Mouse (Mus musculus): ENCODE results near the gene Ttc7. TPM values are rescaled to one million over a fixed set of nuclear protein-coding genes. Genes with fewer than 3 reads are reported as not detected.
"Not testable (repeated sequence)": the region's sequence is repeated elsewhere in the genome, so short reads cannot be mapped to it uniquely, and the experiment has no call there.

Gene Ttc7
- polyA plus RNA-seq, 1 experiment from 2014 or later: 5.8 TPM

GRCm38 (mm10) chr17:87288131-87288530 is 5.4 kb downstream of the Ttc7 start:
- no peaks in the 10 kb centered on the region for H3K9me3 ChIP-seq
- no peak for ATAC-seq (ENCODE audit: insufficient number of reproducible peaks, insufficient read depth, low FRiP score, low TSS enrichment)
- no peaks in the 10 kb centered on the region for H3K36me3 ChIP-seq
- H3K9ac ChIP-seq: no peak overlapping the region
- H3K27me3 ChIP-seq: peaks cover 42% of the 10 kb centered on the region
- peaks cover 11% of the 10 kb centered on the region; the same call in 1 of the 2 replicates for H3K4me1 ChIP-seq
- no peak overlapping the region for H3K4me2 ChIP-seq (replicated peaks)
- WGBS: 29% methylated on average over 12 of the region's 12 CpGs
- no peak overlapping the region for H3K27ac ChIP-seq
- H3K4me3 ChIP-seq: no peak overlapping the region

GRCm38 (mm10) chr17:87289367-87289766 is 6.7 kb downstream of the Ttc7 start:
- 75% methylated on average over 5 of the region's 5 CpGs for WGBS
- no peak overlapping the region for H3K4me2 ChIP-seq (replicated peaks)
- H3K4me1 ChIP-seq: peaks cover 8% of the 10 kb centered on the region; the same call in 1 of the 2 replicates
- no peaks in the 10 kb centered on the region for H3K36me3 ChIP-seq
- no peaks in the 10 kb centered on the region for H3K9me3 ChIP-seq
- H3K27ac ChIP-seq: no peak overlapping the region
- ATAC-seq (ENCODE audit: insufficient number of reproducible peaks, insufficient read depth, low FRiP score, low TSS enrichment): no peak
- no peak overlapping the region for H3K4me3 ChIP-seq
- peaks cover 34% of the 10 kb centered on the region for H3K27me3 ChIP-seq
- no peak overlapping the region for H3K9ac ChIP-seq

DNA sequence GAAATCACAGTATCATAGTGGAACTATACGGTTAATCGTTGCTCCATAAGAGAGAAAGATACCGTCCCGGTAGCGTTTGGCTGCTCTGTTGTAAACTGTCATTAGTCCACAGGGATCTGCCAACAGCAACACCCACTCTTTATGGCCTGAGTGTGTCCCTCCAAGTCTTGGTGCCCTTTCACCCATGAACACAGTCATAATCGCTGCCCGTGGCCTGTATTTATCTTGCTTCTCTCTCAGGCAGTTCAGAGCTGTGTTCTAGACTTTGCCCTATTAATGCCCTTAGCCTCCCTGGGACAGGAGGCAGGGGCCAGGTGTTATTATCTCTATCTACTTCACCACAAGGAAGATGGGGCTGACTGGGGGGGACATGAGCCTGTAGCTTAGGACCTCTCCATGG is 8.4 kb downstream of the Ttc7 start:
- H3K36me3 ChIP-seq: no peaks in the 10 kb centered on the region
- no peak overlapping the region for H3K27ac ChIP-seq
- 93% methylated on average over 7 of the region's 7 CpGs for WGBS
- no peaks in the 10 kb centered on the region for H3K9me3 ChIP-seq
- ATAC-seq (ENCODE audit: insufficient number of reproducible peaks, insufficient read depth, low FRiP score, low TSS enrichment): no peak
- H3K9ac ChIP-seq: no peak overlapping the region
- no peak overlapping the region for H3K4me3 ChIP-seq
- no peak overlapping the region for H3K4me2 ChIP-seq (replicated peaks)
- peaks cover 20% of the 10 kb centered on the region; the same call in 1 of the 2 replicates for H3K27me3 ChIP-seq
- peaks cover 7% of the 10 kb centered on the region; the same call in 1 of the 2 replicates for H3K4me1 ChIP-seq

- Histone ChIP-seq H3K27me3 (peaks cover 18% of the 10 kb centered on the region; the same call in 1 of the 2 replicates), H3K36me3 (no peaks in the 10 kb centered on the region), H3K4me1 (0 out of 2 replicates have a peak, but pooled peaks cover 3% of the 10 kb centered on the region), H3K27ac (no peak overlapping the region), H3K4me3 (no peak overlapping the region), H3K4me2 (replicated peaks) (no peak overlapping the region), H3K9me3 (no peaks in the 10 kb centered on the region), H3K9ac (no peak overlapping the region)
- 86% methylated on average over 5 of the region's 5 CpGs for WGBS
- ATAC-seq (ENCODE audit: insufficient number of reproducible peaks, insufficient read depth, low FRiP score, low TSS enrichment): no peak
These were observed 9.1 kb downstream of the Ttc7 start for GRCm38 (mm10) chr17:87291782-87292181.

DNA sequence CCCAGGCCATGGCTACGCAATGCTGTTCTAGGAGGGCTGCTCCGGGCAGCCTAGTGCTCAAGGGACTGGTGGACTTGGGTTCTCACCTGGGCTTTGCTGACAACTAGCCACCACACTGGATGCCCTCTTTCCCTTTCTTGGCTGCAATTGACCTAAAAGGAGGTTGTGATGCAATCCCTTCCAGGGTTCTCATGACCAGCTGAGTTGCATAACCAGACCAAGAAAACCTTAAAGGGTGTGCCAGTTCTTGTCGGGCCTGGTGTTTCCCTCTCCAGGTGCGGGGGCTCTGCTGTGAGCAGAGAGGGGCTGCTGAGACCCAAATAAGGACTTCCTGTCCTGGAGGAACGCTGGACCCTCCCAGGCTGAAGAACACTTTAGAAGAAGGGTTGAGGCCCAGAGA is 10.4 kb downstream of the Ttc7 start:
- H3K4me3 ChIP-seq: no peak overlapping the region
- 85% methylated on average over 5 of the region's 5 CpGs for whole genome bisulfite sequencing
- H3K36me3 ChIP-seq: no peaks in the 10 kb centered on the region
- H3K9ac ChIP-seq: no peak overlapping the region
- H3K4me2 ChIP-seq (replicated peaks): no peak overlapping the region
- H3K9me3 ChIP-seq: no peaks in the 10 kb centered on the region
- H3K27me3 ChIP-seq: peaks cover 5% of the 10 kb centered on the region; the same call in 1 of the 2 replicates
- ATAC-seq (ENCODE audit: insufficient number of reproducible peaks, insufficient read depth, low FRiP score, low TSS enrichment): no peak
- no peak overlapping the region for H3K27ac ChIP-seq
- H3K4me1 ChIP-seq: 0 out of 2 replicates have a peak, but pooled peaks cover under 1% of the 10 kb centered on the region

- Histone ChIP-seq H3K27ac (no peak overlapping the region), H3K4me1 (peaks cover 5% of the 10 kb centered on the region; the same call in 1 of the 2 replicates), H3K9me3 (no peaks in the 10 kb centered on the region), H3K36me3 (no peaks in the 10 kb centered on the region), H3K27me3 (no peaks in the 10 kb centered on the region), H3K4me3 (no peak overlapping the region), H3K4me2 (replicated peaks) (no peak overlapping the region), H3K9ac (no peak overlapping the region)
- WGBS: 84% methylated on average over 7 of the region's 7 CpGs
- ATAC-seq (ENCODE audit: insufficient number of reproducible peaks, insufficient read depth, low FRiP score, low TSS enrichment): no peak
These were observed 13.1 kb downstream of the Ttc7 start for GRCm38 (mm10) chr17:87295738-87296137.

DNA sequence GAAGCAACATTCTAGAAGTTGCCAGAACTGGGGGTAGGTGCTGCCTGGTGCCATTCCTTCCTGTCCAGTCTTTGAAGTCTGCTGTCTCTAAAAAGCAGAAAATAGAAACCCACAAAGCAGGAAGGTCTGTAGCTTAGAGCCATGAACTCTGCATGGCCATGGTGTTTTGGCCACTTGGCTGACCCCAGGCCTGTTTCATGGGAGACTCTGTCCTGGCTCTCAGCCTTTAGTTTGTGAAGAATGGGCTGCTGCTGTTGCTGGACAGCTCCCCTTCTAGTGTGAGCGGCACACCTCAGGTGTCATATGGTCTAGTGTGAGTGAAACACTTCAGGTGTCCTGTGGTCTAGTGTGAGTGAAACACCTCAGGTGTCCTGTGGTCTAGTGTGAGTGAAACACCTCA is 14.0 kb downstream of the Ttc7 start:
- not testable (repeated sequence) for H3K4me2 ChIP-seq (replicated peaks); H3K36me3 ChIP-seq; H3K27ac ChIP-seq; ATAC-seq (ENCODE audit: insufficient number of reproducible peaks, insufficient read depth, low FRiP score, low TSS enrichment); H3K9me3 ChIP-seq; H3K4me1 ChIP-seq; H3K4me3 ChIP-seq; H3K27me3 ChIP-seq; H3K9ac ChIP-seq
- 65% methylated on average over 1 of the region's 1 CpGs for WGBS

GRCm38 (mm10) chr17:87298944-87299343 is 16.3 kb downstream of the Ttc7 start:
- Histone ChIP-seq H3K9ac (no peak overlapping the region), H3K36me3 (no peaks in the 10 kb centered on the region), H3K4me1 (peaks cover 5% of the 10 kb centered on the region; the same call in 1 of the 2 replicates), H3K4me2 (replicated peaks) (no peak overlapping the region), H3K9me3 (no peaks in the 10 kb centered on the region), H3K4me3 (no peak overlapping the region), H3K27me3 (no peaks in the 10 kb centered on the region), H3K27ac (no peak overlapping the region)
- no peak for ATAC-seq (ENCODE audit: insufficient number of reproducible peaks, insufficient read depth, low FRiP score, low TSS enrichment)
- 62% methylated on average over 6 of the region's 6 CpGs for WGBS

DNA sequence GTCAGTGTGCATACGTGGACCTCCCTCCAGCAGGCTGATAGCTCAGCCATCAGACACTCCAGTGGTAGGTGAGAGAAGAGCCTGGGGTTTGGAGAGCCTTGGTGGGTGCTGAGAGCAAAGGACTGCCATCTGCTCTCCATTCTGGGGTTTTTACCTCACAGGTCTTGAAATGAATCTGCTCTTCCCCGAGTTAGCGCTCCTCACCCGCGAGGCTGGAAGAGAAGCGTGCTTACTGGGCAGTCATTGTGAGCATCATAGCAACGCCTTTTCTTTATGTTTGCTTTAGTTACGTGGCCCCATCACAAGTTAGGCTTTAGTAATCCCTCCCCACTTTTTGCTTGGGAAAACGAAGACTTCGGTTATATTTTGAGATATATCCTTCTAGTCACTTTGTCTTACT is 17.7 kb downstream of the Ttc7 start:
- 88% methylated on average over 10 of the region's 10 CpGs for WGBS
- Histone ChIP-seq H3K4me2 (replicated peaks) (no peak overlapping the region), H3K27me3 (no peaks in the 10 kb centered on the region), H3K9ac (no peak overlapping the region), H3K4me1 (peaks cover 5% of the 10 kb centered on the region; the same call in 1 of the 2 replicates), H3K27ac (no peak overlapping the region), H3K36me3 (no peaks in the 10 kb centered on the region), H3K4me3 (no peak overlapping the region), H3K9me3 (no peaks in the 10 kb centered on the region)
- ATAC-seq (ENCODE audit: insufficient number of reproducible peaks, insufficient read depth, low FRiP score, low TSS enrichment): no peak

GRCm38 (mm10) chr17:87301607-87302006 is 18.9 kb downstream of the Ttc7 start:
- 91% methylated on average over 9 of the region's 9 CpGs for WGBS
- H3K9ac ChIP-seq; ATAC-seq (ENCODE audit: insufficient number of reproducible peaks, insufficient read depth, low FRiP score, low TSS enrichment): not testable (repeated sequence)

GRCm38 (mm10) chr17:87302014-87302794 is 19.5 kb downstream of the Ttc7 start:
- 82% methylated on average over 13 of the region's 13 CpGs for WGBS
- Histone ChIP-seq H3K36me3 (no peaks in the 10 kb centered on the region), H3K27ac (no peak overlapping the region), H3K27me3 (no peaks in the 10 kb centered on the region), H3K9ac (no peak overlapping the region), H3K4me1 (peaks cover 5% of the 10 kb centered on the region; the same call in 1 of the 2 replicates), H3K9me3 (no peaks in the 10 kb centered on the region), H3K4me3 (no peak overlapping the region), H3K4me2 (replicated peaks) (no peak overlapping the region)
- no peak for ATAC-seq (ENCODE audit: insufficient number of reproducible peaks, insufficient read depth, low FRiP score, low TSS enrichment)

More at GRCm38 (mm10) chr17:87301607-87302006, 18.9 kb downstream of the Ttc7 start:
- not testable (repeated sequence) for H3K36me3 ChIP-seq; H3K4me1 ChIP-seq; H3K4me2 ChIP-seq (replicated peaks); H3K27me3 ChIP-seq; H3K9me3 ChIP-seq; H3K4me3 ChIP-seq; H3K27ac ChIP-seq

- no peak for ATAC-seq (ENCODE audit: insufficient number of reproducible peaks, insufficient read depth, low FRiP score, low TSS enrichment)
- no peak overlapping the region for H3K4me2 ChIP-seq (replicated peaks)
- H3K36me3 ChIP-seq: no peaks in the 10 kb centered on the region
- no peaks in the 10 kb centered on the region for H3K4me1 ChIP-seq
- no peaks in the 10 kb centered on the region for H3K9me3 ChIP-seq
- H3K27me3 ChIP-seq: no peaks in the 10 kb centered on the region
- WGBS: 82% methylated on average over 11 of the region's 11 CpGs
- no peak overlapping the region for H3K9ac ChIP-seq
- H3K4me3 ChIP-seq: no peak overlapping the region
- no peak overlapping the region for H3K27ac ChIP-seq
These were observed 21.6 kb downstream of the Ttc7 start for GRCm38 (mm10) chr17:87304151-87304894.

Measured in embryonic facial prominence, embryonic 12.5 days (tissue).